Mouse (Mus musculus): ENCODE measurements at regions not wholly inside any gene's neighbourhood (a gene's known extent, or its start where the extent isn't known, plus 50 kb on each side); places are given as distances from the start of the nearest gene placed in this dataset.

DNA sequence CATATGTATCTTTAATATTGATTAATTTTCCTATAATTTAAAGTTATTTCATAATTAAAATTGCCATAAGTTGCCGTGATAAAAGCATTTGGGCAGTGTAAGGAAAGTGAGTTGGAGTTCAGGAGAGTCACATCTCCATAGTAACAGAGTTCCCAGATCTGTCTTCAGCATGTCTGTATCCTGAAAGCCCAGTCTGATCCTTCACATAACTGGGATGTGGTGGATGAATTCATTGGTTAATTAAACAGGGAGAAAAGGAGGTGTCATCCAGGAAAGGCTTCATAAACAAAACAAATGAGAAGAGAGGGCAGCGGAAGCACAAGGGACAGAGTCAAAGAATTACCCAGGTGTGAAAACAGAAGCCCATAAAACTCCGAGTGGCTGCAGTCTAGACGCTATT is 363.5 kb downstream of the Sec23a start:
- TF ChIP-seq CTCF (IDR thresholded peaks at IDR 0.05; ENCODE audit: low read depth) (no peak), EP300 (optimal IDR thresholded peaks at IDR 0.05) (no peak)
